ENCODE assay signal across 28 mouse cellular contexts in genomic region chr2:50130674-50131073, GRCm38 (mm10).
DNase-seq lines count a peak whose midpoint lies in the region; ATAC-seq lines count a peak whose summit lies in the region.
"Had no signal": no experiment of that assay in that cellular context is flagged by ENCODE, and none has a peak within 500 bp of the region (broad histone marks: within the 10 kb centered on the region; RNA-seq: fewer than 3 reads in every experiment).

No protein-coding gene starts in this region.

- no peaks in the 10 kb centered on the region for H3K9me3 ChIP-seq in heart, embryonic 10.5 days
- H3K9me3 ChIP-seq: embryonic facial prominence, embryonic 10.5 days; embryonic facial prominence, embryonic 13.5 days; forebrain, embryonic 13.5 days had no signal

- intact Hi-C loops in heart, postnatal 10 days (cut with DNase I): no loop called here

- no peak overlapping the region for H3K4me3 ChIP-seq in heart, embryonic 10.5 days
- H3K4me3 ChIP-seq: embryonic facial prominence, embryonic 10.5 days; embryonic facial prominence, embryonic 13.5 days; erythroblast, embryonic 14.5 days; forebrain, embryonic 13.5 days; gastrocnemius, adult 2 months had no signal

- 88% methylated on average over 3 of the region's 3 CpGs for WGBS in heart, embryonic 10.5 days

- ATAC-seq in hematopoietic stem cell, adult 5-6 weeks (replicated peaks in 1 of 2; ENCODE audit: insufficient read depth in 1 of 2, low FRiP score in 2 of 2, low TSS enrichment in 1 of 2, low read depth in 1 of 2, poor library complexity in 2 of 2, severe bottlenecking in 2 of 2): peak; percentile 46 to 53; a peak in 2 of 4 replicates
- ATAC-seq: CD4-positive, CD25-positive, alpha-beta regulatory T cell, adult 4 months; forebrain, embryonic 13.5 days; forebrain, postnatal 0 days; hindbrain, postnatal 0 days; inflammation-experienced regulatory T-cells, adult 6 months; intestine, embryonic 16.5 days had no signal

- 0 out of 2 replicates have a peak, but pooled peaks cover 3% of the 10 kb centered on the region for H3K4me1 ChIP-seq in heart, embryonic 10.5 days
- H3K4me1 ChIP-seq: embryonic facial prominence, embryonic 13.5 days had no signal

- no peak overlapping the region for H3K27ac ChIP-seq in heart, embryonic 10.5 days
- H3K27ac ChIP-seq: embryonic facial prominence, embryonic 10.5 days; embryonic facial prominence, embryonic 13.5 days; forebrain, embryonic 13.5 days; gastrocnemius, adult 2 months; hindbrain, embryonic 14.5 days; hindbrain, postnatal 0 days had no signal

- DNase-seq in heart, embryonic 10.5 days (ENCODE audit: low spot score): peak; percentile 25
- no peak for DNase-seq in heart, postnatal 10 days
- DNase-seq in 416B (ENCODE audit: low read depth): peak; percentile 5
- no peak for DNase-seq in right cerebral cortex, postnatal 4 days
- no peak for DNase-seq in layer of hippocampus, adult 9-10 months (ENCODE audit: low spot score)
- DNase-seq: adrenal gland, adult 2 months; adrenal gland, postnatal 14 days; B cell, adult 2 months; cerebellum, adult 11 months; cerebellum, adult 2 months; cerebellum, adult 9-11 months; cerebellum, postnatal 25 days; embryo, embryonic 11 days; forebrain, postnatal 0 days; gastrocnemius, adult 2 months; gastrocnemius, postnatal 14 days; heart, adult 18-20 months; heart, postnatal 36 days had no signal

- H3K27me3 ChIP-seq in heart, embryonic 10.5 days (ENCODE audit: insufficient read depth, poor library complexity, severe bottlenecking): no peaks in the 10 kb centered on the region
- H3K27me3 ChIP-seq: embryonic facial prominence, embryonic 13.5 days; forebrain, embryonic 13.5 days had no signal

- H3K36me3 ChIP-seq in heart, embryonic 10.5 days: no peaks in the 10 kb centered on the region
- H3K36me3 ChIP-seq: embryonic facial prominence, embryonic 10.5 days; embryonic facial prominence, embryonic 13.5 days had no signal

Comparison
In these comparisons a context has a peak if more than half of its experiments do, and no peak if none do; other contexts are left out.
1. DNase-seq: peak in heart, embryonic 10.5 days (single experiment) and 416B (single experiment); none in heart, postnatal 10 days (0 of 2), right cerebral cortex, postnatal 4 days (single experiment) and layer of hippocampus, adult 9-10 months (single experiment).